In genomic region chr2:26257315-26258096, GRCm38 (mm10) we compare ENCODE assay signal across 27 mouse cellular contexts. TPM values are rescaled to one million over a fixed set of nuclear protein-coding genes. Genes with fewer than 3 reads are reported as not detected.
"Had no signal": no experiment of that assay in that cellular context is flagged by ENCODE, and none has a peak within 500 bp of the region (broad histone marks: within the 10 kb centered on the region; RNA-seq: fewer than 3 reads in every experiment).

No protein-coding gene starts in this region.

- ATAC-seq: inflammation-experienced regulatory T-cells, adult 6 months; liver, embryonic 12.5 days; midbrain, embryonic 15.5 days had no signal

- H3K4me1 ChIP-seq: kidney, embryonic 15.5 days; liver, embryonic 12.5 days; liver, embryonic 15.5 days; midbrain, embryonic 12.5 days; midbrain, embryonic 15.5 days; neural tube, embryonic 12.5 days; neural tube, embryonic 15.5 days had no signal

- H3K4me3 ChIP-seq: kidney, embryonic 15.5 days; left cerebral cortex, adult 2 months; limb, embryonic 12.5 days; liver, embryonic 12.5 days; liver, embryonic 15.5 days; lung, embryonic 15.5 days; megakaryocyte, embryonic 14.5 days; midbrain, embryonic 12.5 days; midbrain, embryonic 15.5 days; neural tube, embryonic 12.5 days; neural tube, embryonic 15.5 days had no signal

- H3K9me3 ChIP-seq: kidney, embryonic 15.5 days; limb, embryonic 12.5 days; liver, embryonic 12.5 days; liver, embryonic 15.5 days; lung, embryonic 15.5 days; megakaryocyte, embryonic 14.5 days; midbrain, embryonic 12.5 days; midbrain, embryonic 15.5 days; neural tube, embryonic 12.5 days; neural tube, embryonic 15.5 days had no signal

- H3K27ac ChIP-seq: kidney, embryonic 15.5 days; left cerebral cortex, adult 2 months; limb, embryonic 12.5 days; liver, embryonic 12.5 days; liver, embryonic 15.5 days; lung, embryonic 15.5 days; midbrain, embryonic 12.5 days; midbrain, embryonic 15.5 days; neural tube, embryonic 12.5 days; neural tube, embryonic 15.5 days had no signal

- DNase-seq: kidney, adult 18-20 months; kidney, postnatal 10 days; kidney, postnatal 36 days; layer of hippocampus, postnatal 36 days; liver; lung, adult 18-20 months; lung, postnatal 10 days; lung, postnatal 36 days; retina, postnatal 1 day; right cerebral cortex, postnatal 25 days; thymus, adult 18-20 months; thymus, postnatal 36 days had no signal

- H3K36me3 ChIP-seq: kidney, embryonic 15.5 days; limb, embryonic 12.5 days; liver, embryonic 12.5 days; liver, embryonic 15.5 days; lung, embryonic 15.5 days; midbrain, embryonic 12.5 days; midbrain, embryonic 15.5 days; neural tube, embryonic 12.5 days; neural tube, embryonic 15.5 days had no signal

- H3K9ac ChIP-seq: kidney, embryonic 15.5 days; limb, embryonic 12.5 days; liver, embryonic 12.5 days; liver, embryonic 15.5 days; lung, embryonic 15.5 days; midbrain, embryonic 12.5 days; midbrain, embryonic 15.5 days; neural tube, embryonic 12.5 days; neural tube, embryonic 15.5 days had no signal

- H3K27me3 ChIP-seq: kidney, embryonic 15.5 days; lung, embryonic 15.5 days; midbrain, embryonic 12.5 days; midbrain, embryonic 15.5 days; neural tube, embryonic 12.5 days; neural tube, embryonic 15.5 days had no signal

- H3K4me2 ChIP-seq: kidney, embryonic 15.5 days; limb, embryonic 12.5 days; liver, embryonic 12.5 days; liver, embryonic 15.5 days; lung, embryonic 15.5 days; midbrain, embryonic 12.5 days; midbrain, embryonic 15.5 days; neural tube, embryonic 12.5 days; neural tube, embryonic 15.5 days had no signal

RNA-seq across cellular contexts. Expression of gene Ccdc187, which starts 36.9 kb away (rescaled TPM):
- polyA plus RNA-seq: limb, embryonic 12.5 days; spleen, adult 2 months had no signal

RNA-seq across cellular contexts. Expression of gene Lhx3, which starts 49.4 kb away (rescaled TPM):
- total RNA-seq: layer of hippocampus, postnatal 10 days; layer of hippocampus, postnatal 36 days; left cerebral cortex, postnatal 10 days had no signal
- polyA plus RNA-seq: inflammation-experienced regulatory T-cells, adult 6 months; kidney, embryonic 15.5 days; limb, embryonic 12.5 days; liver, embryonic 12.5 days; liver, embryonic 15.5 days; lung, embryonic 15.5 days; midbrain, embryonic 15.5 days; spleen, adult 2 months had no signal
